Mouse (Mus musculus) adrenal gland, postnatal 4 days (tissue): ENCODE results near the gene Gpbp1l1. TPM values are rescaled to one million over a fixed set of nuclear protein-coding genes. Genes with fewer than 3 reads are reported as not detected.

Experiments
- DNase-seq, 2 experiments: peaks; one replicate each; pipeline ENCODE4 v3.0.0; 2021 to 2022; ENCODE audit warnings: low spot score in 2 of 2, mixed read lengths in 2 of 2
- total RNA-seq, 2 experiments: library from RNA; stranded (reverse); gene quantifications; 2 replicates each; pipeline ENCODE4 v1.2.3; 2021

The Gpbp1l1 gene
- total RNA-seq, 2 experiments from 2014 or later = 68.3 to 77.2 TPM

DNA sequence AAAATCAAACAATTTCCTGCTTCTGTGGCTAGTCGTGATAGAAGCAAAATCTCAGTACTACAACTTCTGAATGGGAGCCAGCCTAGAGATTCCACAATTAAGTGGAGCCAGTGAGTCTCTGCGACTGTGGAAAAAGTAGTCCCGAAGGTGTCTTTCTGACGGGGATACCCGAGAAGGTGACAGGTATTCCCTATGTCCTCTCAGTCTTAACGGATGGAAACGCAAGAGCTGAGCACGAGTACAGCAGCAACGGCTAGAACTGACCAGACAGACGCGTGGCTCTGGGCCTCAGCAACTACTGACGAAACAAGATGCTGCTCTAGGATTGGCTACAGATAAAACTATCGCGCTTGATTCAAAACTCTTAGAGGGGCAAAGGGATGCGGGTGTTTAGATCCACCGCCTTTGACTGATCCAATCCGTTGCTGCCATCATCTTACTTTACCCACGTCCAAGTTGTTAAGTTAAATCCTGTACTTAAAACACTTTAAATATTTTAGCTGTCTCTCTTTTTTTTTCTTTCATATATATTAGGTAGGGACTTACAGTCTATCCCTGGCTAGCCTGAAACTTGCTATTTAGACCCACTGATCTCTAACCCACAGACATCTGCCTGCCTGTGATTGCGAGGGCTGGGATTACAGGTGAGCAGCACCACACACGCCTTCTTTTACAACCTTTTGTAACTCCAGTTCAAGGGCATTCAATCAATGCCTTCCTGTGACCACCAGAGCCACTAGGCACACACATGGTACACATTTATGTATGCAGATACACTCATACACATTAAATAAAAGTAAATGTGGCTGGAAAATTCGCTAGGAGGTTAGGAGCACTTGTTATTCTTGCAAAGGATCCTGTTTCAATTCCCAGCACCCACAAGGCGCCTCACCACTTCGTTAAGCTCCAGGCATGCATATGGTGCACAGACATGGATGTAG, 70.5 kb downstream of the Gpbp1l1 start, which contains the start of gene Nasp:
Gene Nasp, minus strand, starts transcription at position 220 of the 941 bp plus-strand sequence.
- DNase-seq = peak; percentile 24 to 52

DNA sequence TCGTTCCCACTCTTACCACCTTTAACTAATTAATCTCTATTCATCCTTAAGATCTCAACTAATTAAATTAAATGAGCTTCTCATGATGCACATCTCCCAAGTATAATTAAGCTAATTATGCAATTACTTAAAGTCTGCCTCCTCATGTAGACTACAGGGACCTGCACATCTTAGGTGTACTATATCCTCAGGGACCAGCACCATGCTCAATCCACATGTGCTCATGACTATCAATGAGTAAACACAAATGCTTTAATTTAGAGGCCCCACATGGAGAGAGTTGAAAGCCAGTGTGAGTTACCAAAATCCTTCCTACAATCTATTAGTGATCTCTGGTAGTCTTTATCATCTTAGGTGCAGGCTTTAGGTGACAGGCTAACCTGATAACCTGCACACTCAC, 77.7 kb downstream of the Gpbp1l1 start:
- no peak for DNase-seq

DNA sequence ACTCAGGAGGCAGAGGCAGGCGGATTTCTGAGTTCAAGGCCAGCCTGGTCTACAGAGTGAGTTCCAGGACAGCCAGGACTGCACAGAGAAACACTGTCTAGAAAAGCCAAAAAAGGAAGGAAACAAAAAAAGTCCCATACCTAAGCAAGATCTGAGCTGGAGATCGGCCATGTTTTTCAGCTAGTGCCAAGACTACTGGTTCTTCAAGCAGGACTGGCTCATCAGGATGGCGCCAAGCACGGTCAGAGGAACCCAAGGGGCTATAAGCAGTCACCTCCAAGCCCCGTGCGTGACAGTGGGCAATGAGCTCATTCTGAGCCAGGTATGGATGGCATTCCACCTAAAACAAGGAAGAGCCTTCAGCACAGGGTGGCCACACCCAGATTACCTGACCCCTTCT, 81.4 kb downstream of the Gpbp1l1 start:
- DNase-seq = no peak

DNA sequence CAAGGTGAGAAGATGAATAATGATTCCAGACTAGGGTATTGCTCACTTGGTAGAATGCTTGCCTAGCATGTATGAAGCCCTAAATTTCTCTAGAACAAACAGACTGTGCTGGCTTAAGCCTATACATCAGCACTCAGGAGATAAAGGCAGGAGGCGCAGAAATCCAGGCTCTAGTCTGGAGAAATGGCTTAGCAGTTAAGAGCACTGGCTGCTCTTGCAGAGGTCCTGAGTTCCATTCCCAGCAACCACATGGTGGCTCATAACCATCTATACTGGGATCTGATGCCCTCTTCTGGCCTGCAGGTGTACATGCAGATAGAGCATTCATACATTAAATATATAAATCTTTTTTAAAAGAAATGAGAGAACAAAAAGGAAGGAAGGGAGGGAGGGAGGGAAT, 84.6 kb downstream of the Gpbp1l1 start:
- no peak for DNase-seq

Other genes starting within 250 kb of the Gpbp1l1 start
- gene Mast2, start 93.5 kb upstream of the Gpbp1l1 start, total RNA-seq = 10 to 100 TPM; 60.1 to 63.3 TPM
- gene Ipp, start 50.1 kb upstream of the Gpbp1l1 start, total RNA-seq = 10 to 100 TPM; 20.7 to 21.0 TPM
- gene Tmem69, start 1.7 kb upstream of the Gpbp1l1 start, total RNA-seq = 10 to 100 TPM; 17.8 to 18.4 TPM
- gene Ccdc17, start 39.0 kb downstream of the Gpbp1l1 start, total RNA-seq = 10 to 100 TPM; 14.4 to 16.1 TPM
- 10 to 100 TPM; 71.2 to 80.6 TPM for gene Nasp, start 70.3 kb downstream of the Gpbp1l1 start, total RNA-seq
- 100 to 1,000 TPM; 756 to 759 TPM for gene Akr1a1, start 94.0 kb downstream of the Gpbp1l1 start, total RNA-seq
- gene Prdx1, start 127.9 kb downstream of the Gpbp1l1 start, total RNA-seq = 100 to 1,000 TPM; 471 to 527 TPM
- 10 to 100 TPM; 26.7 to 27.1 TPM for gene Mmachc, start 150.7 kb downstream of the Gpbp1l1 start, total RNA-seq
- 10 to 100 TPM; 22.3 to 22.6 TPM for gene Ccdc163, start 150.9 kb downstream of the Gpbp1l1 start, total RNA-seq
- gene Tesk2, start 163.3 kb downstream of the Gpbp1l1 start, total RNA-seq = 1 to 10 TPM; 7.0 to 7.4 TPM
- gene Toe1, start 250.0 kb downstream of the Gpbp1l1 start, total RNA-seq = 10 to 100 TPM; 25.1 to 28.3 TPM